Mouse (Mus musculus): ENCODE measurements around the gene Cfap298. TPM values are rescaled to one million over a fixed set of nuclear protein-coding genes. Genes with fewer than 3 reads are reported as not detected.

The Cfap298 gene
- polyA plus RNA-seq, 1 experiment = 105 TPM

GRCm38 (mm10) chr16:90911766-90912165 is 23.1 kb downstream of the Cfap298 start:
- H3K27ac ChIP-seq (ENCODE audit: control insufficient read depth, insufficient read depth, low read depth, low read length) = peak overlapping the region; percentile 16; the same call in 1 of the 2 replicates
- no peaks in the 10 kb centered on the region for H3K36me3 ChIP-seq (ENCODE audit: control insufficient read depth, insufficient read depth, low read length)
- no peaks in the 10 kb centered on the region for H3K27me3 ChIP-seq (ENCODE audit: control insufficient read depth, insufficient read depth, low read length)
- peaks cover 7% of the 10 kb centered on the region; the same call in 1 of the 2 replicates for H3K4me1 ChIP-seq (ENCODE audit: control insufficient read depth, insufficient read depth, low read length)
- H3K4me3 ChIP-seq (ENCODE audit: control insufficient read depth, low read depth, low read length) = no peak overlapping the region
- TF ChIP-seq POLR2A (IDR thresholded peaks at IDR 0.05; ENCODE audit: control insufficient read depth, low read depth, low read length) (no peak), CTCF (IDR thresholded peaks at IDR 0.05; ENCODE audit: control insufficient read depth, insufficient read depth, insufficient replicate concordance, low read depth, low read length) (no peak)

- Histone ChIP-seq H3K4me1 (ENCODE audit: control insufficient read depth, insufficient read depth, low read length) (peaks cover 4% of the 10 kb centered on the region; the same call in 1 of the 2 replicates), H3K36me3 (ENCODE audit: control insufficient read depth, insufficient read depth, low read length) (no peaks in the 10 kb centered on the region), H3K27me3 (ENCODE audit: control insufficient read depth, insufficient read depth, low read length) (no peaks in the 10 kb centered on the region), H3K4me3 (ENCODE audit: control insufficient read depth, low read depth, low read length) (no peak overlapping the region), H3K27ac (ENCODE audit: control insufficient read depth, insufficient read depth, low read depth, low read length) (no peak overlapping the region; the same call in 1 of the 2 replicates)
- TF ChIP-seq POLR2A (IDR thresholded peaks at IDR 0.05; ENCODE audit: control insufficient read depth, low read depth, low read length) = no peak
- TF ChIP-seq CTCF (IDR thresholded peaks at IDR 0.05; ENCODE audit: control insufficient read depth, insufficient read depth, insufficient replicate concordance, low read depth, low read length) = no peak
Observed at GRCm38 (mm10) chr16:90910855-90911533, 23.9 kb downstream of the Cfap298 start.

- Histone ChIP-seq H3K4me1 (ENCODE audit: control insufficient read depth, insufficient read depth, low read length) (peaks cover 2% of the 10 kb centered on the region; the same call in 1 of the 2 replicates), H3K27me3 (ENCODE audit: control insufficient read depth, insufficient read depth, low read length) (no peaks in the 10 kb centered on the region), H3K36me3 (ENCODE audit: control insufficient read depth, insufficient read depth, low read length) (no peaks in the 10 kb centered on the region), H3K4me3 (ENCODE audit: control insufficient read depth, low read depth, low read length) (no peak overlapping the region), H3K27ac (ENCODE audit: control insufficient read depth, insufficient read depth, low read depth, low read length) (no peak overlapping the region)
- TF ChIP-seq POLR2A (IDR thresholded peaks at IDR 0.05; ENCODE audit: control insufficient read depth, low read depth, low read length) = no peak
- TF ChIP-seq CTCF (IDR thresholded peaks at IDR 0.05; ENCODE audit: control insufficient read depth, insufficient read depth, insufficient replicate concordance, low read depth, low read length) = no peak
Observed at GRCm38 (mm10) chr16:90907250-90907649, 27.7 kb downstream of the Cfap298 start.

GRCm38 (mm10) chr16:90903300-90903699 is 31.6 kb downstream of the Cfap298 start:
- H3K36me3 ChIP-seq (ENCODE audit: control insufficient read depth, insufficient read depth, low read length) = no peaks in the 10 kb centered on the region
- no peak overlapping the region for H3K27ac ChIP-seq (ENCODE audit: control insufficient read depth, insufficient read depth, low read depth, low read length)
- H3K4me1 ChIP-seq (ENCODE audit: control insufficient read depth, insufficient read depth, low read length) = no peaks in the 10 kb centered on the region
- no peak for TF ChIP-seq CTCF (IDR thresholded peaks at IDR 0.05; ENCODE audit: control insufficient read depth, insufficient read depth, insufficient replicate concordance, low read depth, low read length)
- no peak for TF ChIP-seq POLR2A (IDR thresholded peaks at IDR 0.05; ENCODE audit: control insufficient read depth, low read depth, low read length)
- H3K4me3 ChIP-seq (ENCODE audit: control insufficient read depth, low read depth, low read length) = no peak overlapping the region
- H3K27me3 ChIP-seq (ENCODE audit: control insufficient read depth, insufficient read depth, low read length) = no peaks in the 10 kb centered on the region

GRCm38 (mm10) chr16:90901364-90901763 is 33.5 kb downstream of the Cfap298 start:
- Histone ChIP-seq H3K4me1 (ENCODE audit: control insufficient read depth, insufficient read depth, low read length) (no peaks in the 10 kb centered on the region), H3K27ac (ENCODE audit: control insufficient read depth, insufficient read depth, low read depth, low read length) (no peak overlapping the region), H3K36me3 (ENCODE audit: control insufficient read depth, insufficient read depth, low read length) (no peaks in the 10 kb centered on the region), H3K4me3 (ENCODE audit: control insufficient read depth, low read depth, low read length) (no peak overlapping the region), H3K27me3 (ENCODE audit: control insufficient read depth, insufficient read depth, low read length) (no peaks in the 10 kb centered on the region)
- TF ChIP-seq CTCF (IDR thresholded peaks at IDR 0.05; ENCODE audit: control insufficient read depth, insufficient read depth, insufficient replicate concordance, low read depth, low read length) (no peak), POLR2A (IDR thresholded peaks at IDR 0.05; ENCODE audit: control insufficient read depth, low read depth, low read length) (no peak)

GRCm38 (mm10) chr16:90899498-90899897 is 35.4 kb downstream of the Cfap298 start:
- Histone ChIP-seq H3K27ac (ENCODE audit: control insufficient read depth, insufficient read depth, low read depth, low read length) (no peak overlapping the region), H3K27me3 (ENCODE audit: control insufficient read depth, insufficient read depth, low read length) (no peaks in the 10 kb centered on the region), H3K36me3 (ENCODE audit: control insufficient read depth, insufficient read depth, low read length) (no peaks in the 10 kb centered on the region), H3K4me3 (ENCODE audit: control insufficient read depth, low read depth, low read length) (no peak overlapping the region), H3K4me1 (ENCODE audit: control insufficient read depth, insufficient read depth, low read length) (no peaks in the 10 kb centered on the region)
- no peak for TF ChIP-seq POLR2A (IDR thresholded peaks at IDR 0.05; ENCODE audit: control insufficient read depth, low read depth, low read length)
- no peak for TF ChIP-seq CTCF (IDR thresholded peaks at IDR 0.05; ENCODE audit: control insufficient read depth, insufficient read depth, insufficient replicate concordance, low read depth, low read length)

GRCm38 (mm10) chr16:90897651-90898050 is 37.3 kb downstream of the Cfap298 start:
- Histone ChIP-seq H3K4me3 (ENCODE audit: control insufficient read depth, low read depth, low read length) (no peak overlapping the region), H3K27ac (ENCODE audit: control insufficient read depth, insufficient read depth, low read depth, low read length) (no peak overlapping the region), H3K4me1 (ENCODE audit: control insufficient read depth, insufficient read depth, low read length) (no peaks in the 10 kb centered on the region), H3K36me3 (ENCODE audit: control insufficient read depth, insufficient read depth, low read length) (no peaks in the 10 kb centered on the region), H3K27me3 (ENCODE audit: control insufficient read depth, insufficient read depth, low read length) (no peaks in the 10 kb centered on the region)
- TF ChIP-seq POLR2A (IDR thresholded peaks at IDR 0.05; ENCODE audit: control insufficient read depth, low read depth, low read length) (no peak), CTCF (IDR thresholded peaks at IDR 0.05; ENCODE audit: control insufficient read depth, insufficient read depth, insufficient replicate concordance, low read depth, low read length) (no peak)
